Mouse (Mus musculus) left cerebral cortex, adult 9 months (tissue): ENCODE measurements around the gene Trir.

Experiments
- DNase-seq, 2 experiments: peaks; one replicate each; pipeline ENCODE4 v3.0.0; 2022; ENCODE audit warnings: low spot score in 2 of 2

Trir gene

DNA sequence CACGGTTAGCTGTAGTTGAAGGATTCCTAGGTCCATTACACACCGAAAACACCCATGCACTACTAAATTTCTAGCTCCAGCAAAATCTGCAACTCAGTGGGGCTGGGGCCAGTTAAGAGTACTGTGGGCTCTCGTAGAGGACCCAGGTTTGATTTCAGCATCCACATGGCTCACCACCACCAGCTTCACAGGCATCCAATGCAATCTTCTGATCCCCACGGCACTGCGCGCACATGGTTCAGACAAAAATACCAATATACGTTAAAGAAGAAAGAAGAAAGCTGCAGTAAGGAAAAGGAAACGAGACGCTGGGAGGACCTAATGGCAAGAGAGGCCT lies 9.7 kb downstream of the Trir start:
- no peak for DNase-seq

DNA sequence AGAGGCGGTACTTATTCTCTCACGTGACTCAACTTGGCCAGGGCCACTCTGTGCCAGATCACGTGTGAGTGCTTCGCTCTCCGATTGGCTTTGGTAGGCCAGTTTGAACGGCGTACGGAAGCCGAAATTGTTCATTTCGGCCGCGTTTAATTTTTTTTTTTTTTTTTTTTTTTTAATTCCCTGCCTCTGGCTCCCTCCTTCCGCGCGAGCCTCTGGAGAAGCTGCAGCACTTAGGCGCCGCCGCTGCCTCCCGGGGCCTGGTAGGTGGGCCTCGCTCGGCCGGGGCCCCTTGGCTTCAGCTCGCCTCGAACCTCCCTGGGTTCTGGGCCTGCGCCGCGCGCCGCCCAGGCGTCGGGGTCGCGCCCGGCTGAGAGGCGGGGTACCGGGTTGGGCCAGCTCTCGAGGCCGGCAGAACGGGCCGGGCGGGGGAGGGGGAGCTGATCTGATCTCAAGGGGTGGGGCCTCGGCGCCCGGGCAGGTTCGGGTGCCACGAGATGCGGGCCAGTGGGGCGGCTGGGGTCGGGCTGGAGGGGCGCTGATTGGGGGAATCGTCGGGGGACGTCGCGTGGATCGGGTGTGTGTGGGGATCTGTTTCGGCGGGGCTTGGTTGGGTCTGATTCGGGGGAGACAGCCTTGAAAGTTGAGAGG lies 10.2 kb downstream of the Trir start, which contains the start of gene Tnpo2:
TSS of gene Tnpo2 (plus strand) at position 198 of the 648 bp plus-strand sequence.
- DNase-seq, result peak; percentile 90 to 94

DNA sequence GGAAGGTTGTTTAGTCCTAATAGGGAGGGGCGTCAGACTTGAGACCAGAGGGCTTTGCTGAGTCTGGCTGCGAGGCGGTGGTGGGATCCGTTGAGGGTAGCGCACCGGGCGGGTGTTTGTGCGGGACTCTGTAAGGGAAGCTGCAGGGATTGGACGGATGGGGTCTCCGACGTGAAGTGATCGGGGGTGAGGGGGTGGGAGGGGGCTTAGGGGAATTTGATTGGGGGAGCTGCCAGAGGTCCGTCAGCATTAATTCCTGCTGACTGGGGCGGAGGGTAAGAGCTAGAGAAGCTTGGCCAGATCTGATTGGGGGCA lies 10.7 kb downstream of the Trir start:
- DNase-seq, result no peak

DNA sequence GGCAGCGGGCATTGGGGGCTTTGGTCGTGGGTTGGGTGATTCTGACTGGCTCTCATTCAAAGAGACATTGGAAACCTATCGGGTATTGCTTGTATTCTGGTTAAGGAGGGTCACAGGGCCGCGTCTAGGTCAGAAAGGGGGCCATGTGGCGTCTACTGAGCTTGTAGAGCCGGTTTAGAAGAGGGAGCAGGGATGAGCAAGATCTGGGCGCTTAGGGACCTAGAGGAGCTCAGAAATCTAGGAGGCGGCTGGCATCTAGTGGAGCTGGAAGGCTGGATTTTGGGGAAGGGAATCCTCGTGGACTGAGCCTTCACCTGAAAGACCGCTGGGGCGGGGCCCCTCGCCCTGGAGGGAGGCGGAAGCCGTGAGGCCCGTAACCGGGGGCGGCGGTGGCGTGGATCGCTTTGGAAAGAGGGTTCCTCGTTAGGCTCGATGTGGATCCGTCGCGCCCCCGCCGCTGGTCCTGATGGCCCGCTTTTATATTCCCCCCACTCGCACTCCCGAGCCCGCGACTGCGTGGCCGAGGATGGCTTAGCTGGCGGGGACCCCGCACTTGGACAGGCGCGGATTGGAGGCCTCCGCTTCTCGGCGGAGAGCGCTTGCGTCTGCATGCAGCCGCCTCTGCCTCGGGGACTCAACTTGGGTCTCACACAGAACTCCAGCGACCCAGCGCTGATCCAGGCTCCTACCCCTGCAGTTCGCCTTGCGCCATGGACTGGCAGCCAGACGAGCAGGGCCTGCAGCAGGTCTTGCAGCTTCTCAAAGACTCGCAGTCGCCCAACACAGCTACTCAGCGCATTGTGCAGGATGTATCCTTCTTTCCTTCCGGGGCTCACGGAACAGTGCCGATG lies 11.3 kb downstream of the Trir start:
- peak in 1 of 2 experiments; percentile 49 for DNase-seq

DNA sequence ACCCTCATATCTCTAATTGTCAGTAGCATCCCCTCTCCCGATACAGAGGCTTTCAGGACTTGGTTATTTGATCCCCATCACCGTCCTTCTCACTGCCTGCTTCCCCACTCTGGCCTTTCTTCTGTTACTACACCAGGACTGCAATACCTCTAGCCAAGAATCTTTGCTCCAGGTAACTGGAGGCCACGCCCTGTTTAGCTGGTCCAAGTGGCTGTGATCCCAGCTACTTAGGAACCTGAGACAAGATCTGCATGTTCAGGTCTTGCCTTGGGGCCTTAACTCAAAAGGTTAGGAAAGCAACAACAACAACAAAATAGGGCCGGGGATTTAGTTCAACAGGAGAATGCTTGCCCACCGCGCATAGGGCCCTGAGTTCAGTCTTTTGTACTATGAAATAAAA lies 17.0 kb downstream of the Trir start:
- DNase-seq, result no peak

DNA sequence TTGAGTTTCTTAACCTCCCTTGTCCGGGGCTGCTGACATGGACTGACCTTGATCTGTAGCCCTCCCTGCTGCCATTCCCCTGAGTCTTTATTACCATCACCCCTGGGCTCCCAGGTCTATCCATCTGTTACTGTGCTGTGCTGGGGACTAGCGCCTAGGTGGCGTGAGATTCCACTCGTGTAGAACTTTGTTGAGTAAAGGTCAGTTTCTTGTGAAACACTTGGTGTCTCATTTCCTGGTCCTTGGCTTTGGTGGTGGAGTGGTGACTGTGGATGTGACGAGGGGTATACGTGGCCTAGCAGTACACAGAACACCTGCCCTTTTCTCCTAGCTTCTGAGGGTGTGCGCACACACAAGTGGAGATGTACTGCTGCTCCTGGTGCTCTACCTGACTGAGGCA lies 30.7 kb downstream of the Trir start:
- DNase-seq, result no peak

DNA sequence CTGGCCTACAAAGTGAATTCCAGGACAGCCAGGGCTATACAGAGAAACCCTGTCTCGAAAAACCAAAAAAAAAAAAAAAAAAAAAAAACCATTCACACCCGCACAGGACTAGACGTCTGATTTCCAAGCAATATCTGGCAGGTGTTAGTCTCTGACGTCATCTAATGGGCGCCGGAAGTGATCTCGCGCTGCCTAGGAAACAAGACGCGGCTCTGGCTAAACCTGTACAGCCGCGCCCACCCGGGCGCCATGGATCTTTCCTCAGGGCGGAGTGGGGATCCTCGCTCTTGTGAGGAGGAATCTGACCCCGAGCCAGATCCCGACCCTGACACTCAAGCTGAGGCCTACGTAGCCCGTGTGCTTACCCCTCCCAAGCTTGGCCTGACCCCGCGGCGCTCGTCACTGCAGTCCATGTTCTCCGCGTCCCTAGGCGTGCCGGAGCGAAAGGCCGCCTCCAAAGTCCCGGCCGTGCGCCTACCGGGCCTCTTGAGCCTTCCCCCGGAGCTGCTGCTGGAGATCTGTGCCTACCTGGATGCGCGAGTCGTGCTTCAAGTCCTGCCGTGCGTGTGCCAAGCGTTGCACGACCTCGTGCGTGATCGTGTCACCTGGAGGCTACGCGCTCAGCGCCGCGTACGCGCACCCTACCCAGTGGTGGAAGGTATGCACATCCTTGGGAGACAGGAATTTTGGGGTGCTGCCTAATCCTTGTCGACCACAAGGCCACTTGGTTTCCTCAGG lies 33.4 kb downstream of the Trir start, which contains the start of gene Fbxw9:
TSS of gene Fbxw9 (plus strand) at position 177 of the 738 bp plus-strand sequence.
- DNase-seq, result peak; percentile 84 to 94

DNA sequence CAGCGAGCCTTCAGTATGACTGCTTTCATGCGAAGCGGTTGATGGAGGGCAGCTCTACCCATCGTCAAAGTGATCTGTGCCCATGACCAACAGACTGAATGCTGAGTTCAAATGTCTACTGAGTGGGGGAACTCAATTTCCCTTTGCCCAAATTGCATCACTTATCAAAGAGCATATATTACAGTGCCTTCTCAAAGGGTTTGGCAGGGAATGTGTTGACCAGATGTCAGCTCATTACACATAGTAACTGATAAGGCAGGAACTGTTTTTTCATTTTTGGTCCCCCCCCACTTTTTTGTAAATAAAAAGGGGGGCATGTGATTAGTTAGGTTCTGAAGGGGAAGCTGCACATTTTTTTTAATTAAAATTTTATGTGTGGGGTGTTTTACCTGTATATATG lies 36.0 kb downstream of the Trir start:
- no peak for DNase-seq

DNA sequence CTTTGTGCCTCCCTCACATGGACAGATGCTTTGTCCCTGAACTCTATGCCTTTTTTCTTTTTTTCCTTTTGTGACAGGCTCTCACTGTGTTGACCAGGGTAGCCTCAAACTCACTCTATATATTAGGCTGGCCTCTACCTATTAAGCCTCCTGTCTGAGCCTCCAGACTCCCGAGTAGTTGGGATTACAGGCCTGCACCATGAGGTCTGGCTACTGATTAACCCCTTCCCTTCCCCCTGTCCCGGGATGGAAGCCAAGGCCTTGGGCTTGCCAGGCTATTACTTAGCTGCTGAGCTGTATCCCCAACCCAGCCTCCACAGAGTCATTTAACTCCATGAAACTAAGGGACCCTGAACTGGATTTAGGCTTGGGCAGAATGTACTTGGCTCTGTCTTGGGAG lies 38.6 kb downstream of the Trir start:
- DNase-seq, result no peak

DNA sequence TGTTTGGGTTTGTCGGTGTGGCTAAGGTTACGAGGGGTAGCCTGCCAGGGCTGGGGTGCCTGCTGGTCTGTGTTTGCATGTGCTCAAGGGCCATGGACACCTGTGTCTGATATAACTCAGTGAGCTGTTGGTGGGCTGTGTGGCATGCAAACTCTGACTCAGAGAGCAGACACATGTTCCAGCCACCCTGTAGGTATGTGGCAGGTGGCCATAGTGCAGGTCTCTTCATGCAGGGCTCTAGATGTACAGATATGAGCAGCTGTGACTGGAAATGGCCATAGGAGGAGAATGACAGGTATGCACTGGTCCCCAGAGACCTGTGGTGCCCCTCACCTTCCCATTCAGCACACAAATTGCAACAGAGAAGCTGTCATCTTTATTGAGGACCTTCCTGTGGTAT lies 40.5 kb downstream of the Trir start:
- no peak for DNase-seq

DNA sequence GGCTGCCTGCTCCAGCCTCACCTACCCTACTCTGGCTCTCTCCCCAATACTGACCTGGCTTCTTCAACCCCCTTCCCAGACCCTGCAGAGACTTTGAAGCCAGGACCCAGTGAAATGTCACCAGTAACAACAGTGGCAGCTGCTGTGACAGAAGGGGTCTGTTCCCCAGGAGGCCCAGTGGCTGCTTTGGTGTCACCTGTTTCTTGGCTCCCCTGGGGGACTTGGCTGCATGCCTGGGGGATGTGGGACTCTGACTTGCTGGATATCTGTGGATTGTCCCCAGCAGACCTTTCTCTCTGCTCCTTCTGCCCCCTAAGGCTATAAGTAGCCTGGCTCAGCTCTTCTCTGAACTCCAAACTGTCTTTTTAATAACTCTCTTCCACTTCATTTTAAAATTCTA lies 41.4 kb downstream of the Trir start, which contains the start of gene Gm5741:
TSS of gene Gm5741 (minus strand) at position 1 of the 400 bp plus-strand sequence.
- no peak for DNase-seq

DNA sequence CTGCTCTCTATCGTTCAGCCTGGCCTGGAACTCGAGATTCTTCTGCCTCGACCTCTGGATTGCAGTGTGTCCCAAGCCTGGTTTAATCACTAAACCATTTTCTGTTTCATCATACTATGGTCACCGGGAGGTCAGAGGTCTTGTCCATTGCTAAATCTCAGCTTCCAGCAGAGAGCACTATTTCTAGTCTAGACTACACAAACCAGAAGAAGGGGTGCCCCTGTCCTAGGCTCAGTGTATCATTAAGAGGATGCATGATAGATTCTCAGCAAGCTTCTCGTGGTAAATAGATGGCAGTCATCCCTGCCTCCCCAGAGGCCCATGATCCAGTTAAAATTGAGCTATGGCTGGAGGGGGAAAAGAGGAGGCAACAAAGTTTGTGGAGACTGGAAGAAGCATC lies 44.4 kb downstream of the Trir start:
- DNase-seq, result no peak

DNA sequence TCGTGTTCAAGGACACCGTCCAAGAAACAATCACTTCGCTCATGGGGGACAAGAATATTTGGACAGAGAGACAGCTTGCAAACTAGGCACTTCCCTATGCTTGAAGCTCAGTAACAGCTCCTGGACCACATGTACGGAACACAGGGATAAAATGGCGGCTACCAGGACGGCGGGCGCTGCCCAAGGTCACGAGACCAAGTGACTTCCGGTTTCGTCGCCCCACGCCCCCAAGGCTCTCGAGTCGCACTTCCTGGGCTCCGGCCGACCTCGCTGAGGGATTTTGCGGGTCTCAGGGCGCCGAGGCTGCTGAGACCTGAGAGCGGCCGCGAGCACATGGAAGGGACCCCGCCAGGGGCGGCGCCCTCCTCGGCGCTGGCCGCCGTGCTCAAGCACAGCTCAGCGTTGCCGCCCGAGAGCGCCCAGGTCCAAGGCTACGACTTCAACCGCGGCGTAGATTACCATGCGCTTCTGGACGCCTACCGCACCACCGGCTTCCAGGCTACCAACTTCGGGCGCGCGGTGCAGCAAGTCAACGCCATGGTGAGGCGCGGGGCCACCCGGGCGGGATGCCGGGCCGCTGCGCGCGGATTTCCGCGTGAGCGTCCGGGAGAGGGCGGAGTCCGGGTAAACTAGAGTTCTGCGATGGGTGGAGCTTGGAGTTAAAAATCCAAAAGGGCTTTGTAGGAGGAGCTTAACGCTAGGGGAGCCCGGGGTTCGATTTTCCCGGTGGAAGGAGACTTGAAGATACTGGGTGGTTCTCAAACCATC lies 45.1 kb downstream of the Trir start, which contains the start of gene Dhps:
TSS of gene Dhps (plus strand) at position 244 of the 768 bp plus-strand sequence.
- DNase-seq, result peak; percentile 80 to 93

DNA sequence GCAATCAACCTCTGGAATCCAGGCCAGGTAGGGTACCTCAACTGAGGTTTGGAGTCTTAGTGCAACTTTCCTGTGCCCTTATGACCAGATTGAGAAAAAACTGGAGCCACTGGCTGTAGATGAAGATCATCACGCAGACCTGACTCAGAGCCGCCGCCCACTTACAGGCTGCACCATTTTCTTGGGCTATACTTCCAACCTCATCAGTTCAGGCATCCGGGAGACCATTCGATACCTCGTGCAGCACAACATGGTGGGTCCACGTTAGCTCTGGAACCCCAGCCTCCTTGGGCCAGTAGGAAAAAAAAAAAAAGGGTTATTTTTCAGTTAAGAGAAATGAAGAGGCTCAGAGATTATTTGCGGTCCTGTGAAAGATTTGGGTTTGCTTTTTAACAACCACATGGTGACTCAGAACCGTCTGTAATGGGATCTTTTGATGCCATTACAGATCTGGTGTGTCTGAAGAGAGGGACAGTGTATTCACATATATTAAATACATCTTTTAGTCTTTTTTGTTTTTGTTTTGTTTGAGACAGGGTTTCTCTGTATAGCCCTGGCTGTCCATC lies 45.8 kb downstream of the Trir start:
- no peak for DNase-seq

DNA sequence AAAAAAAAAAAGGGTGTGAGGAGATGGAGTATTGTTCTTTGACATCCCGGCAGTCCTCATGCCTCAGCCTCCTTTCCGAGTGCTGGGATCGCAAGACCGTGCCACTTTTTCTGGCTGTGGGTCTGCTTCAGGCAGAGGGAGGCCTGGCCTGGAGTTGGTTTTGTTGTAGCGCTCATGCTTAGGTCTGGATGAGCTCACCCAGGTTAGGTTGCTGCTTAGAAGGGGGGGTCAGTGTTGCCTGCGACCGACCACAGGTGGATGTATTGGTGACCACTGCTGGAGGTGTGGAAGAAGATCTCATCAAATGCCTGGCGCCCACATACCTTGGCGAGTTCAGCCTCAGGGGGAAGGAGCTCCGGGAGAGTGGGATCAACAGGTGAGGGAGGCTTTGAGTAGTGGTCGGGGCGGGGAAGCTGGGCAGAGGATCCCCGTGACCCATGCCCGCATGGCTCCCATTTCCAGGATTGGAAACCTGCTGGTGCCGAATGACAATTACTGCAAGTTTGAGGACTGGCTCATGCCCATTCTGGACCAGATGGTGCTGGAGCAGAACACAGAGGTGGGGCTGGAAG lies 46.5 kb downstream of the Trir start:
- no peak for DNase-seq

DNA sequence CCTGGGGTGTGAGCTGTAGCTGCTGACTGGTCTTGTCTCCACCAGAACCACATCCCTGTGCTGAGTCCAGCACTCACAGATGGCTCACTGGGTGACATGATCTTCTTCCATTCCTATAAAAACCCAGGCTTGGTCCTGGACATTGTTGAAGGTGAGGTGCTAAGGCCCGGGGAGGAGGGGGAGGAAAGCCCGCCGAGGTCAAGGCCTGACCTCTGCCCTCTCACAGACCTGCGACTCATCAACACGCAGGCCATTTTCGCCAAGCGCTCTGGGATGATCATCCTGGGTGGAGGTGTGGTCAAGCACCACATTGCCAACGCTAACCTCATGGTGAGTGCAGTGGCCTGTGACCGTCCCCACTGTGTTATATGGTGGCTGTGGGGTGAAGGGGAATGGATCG lies 47.5 kb downstream of the Trir start:
- no peak for DNase-seq

DNA sequence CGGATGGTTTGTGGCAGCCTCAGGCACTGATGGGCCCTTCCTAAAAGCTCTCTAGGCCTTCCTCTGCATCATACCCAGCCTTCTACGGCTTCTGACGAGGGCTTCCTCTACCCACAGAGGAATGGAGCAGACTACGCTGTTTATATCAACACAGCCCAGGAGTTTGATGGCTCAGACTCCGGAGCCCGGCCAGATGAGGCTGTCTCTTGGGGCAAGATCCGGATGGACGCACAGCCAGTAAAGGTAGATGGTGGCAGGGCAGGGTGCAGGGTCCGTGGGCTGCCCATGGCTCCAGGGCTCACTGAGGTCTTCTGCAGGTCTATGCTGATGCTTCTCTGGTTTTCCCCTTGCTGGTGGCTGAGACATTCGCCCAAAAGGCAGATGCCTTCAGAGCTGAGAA lies 48.0 kb downstream of the Trir start:
- DNase-seq, result no peak

DNA sequence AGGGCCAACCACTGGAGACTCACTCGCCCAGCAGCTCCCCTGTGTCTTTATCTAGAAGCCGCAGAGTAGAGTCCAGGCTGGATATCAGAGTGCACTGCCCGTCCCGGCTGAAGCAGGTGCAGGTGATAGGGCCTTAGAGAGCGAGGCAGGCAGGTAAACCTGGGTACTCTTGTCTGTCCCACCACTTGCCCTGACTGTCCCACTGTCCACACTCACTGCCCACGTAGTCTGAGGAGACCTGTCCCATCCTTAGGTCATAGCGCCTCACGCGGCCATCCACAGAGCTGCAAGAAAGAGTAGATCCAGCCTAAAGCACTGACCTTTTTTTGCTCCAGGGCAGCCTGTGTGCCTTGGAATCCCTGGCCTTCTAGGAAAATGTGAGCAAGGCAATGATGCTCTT lies 49.4 kb downstream of the Trir start:
- DNase-seq, result no peak

DNA sequence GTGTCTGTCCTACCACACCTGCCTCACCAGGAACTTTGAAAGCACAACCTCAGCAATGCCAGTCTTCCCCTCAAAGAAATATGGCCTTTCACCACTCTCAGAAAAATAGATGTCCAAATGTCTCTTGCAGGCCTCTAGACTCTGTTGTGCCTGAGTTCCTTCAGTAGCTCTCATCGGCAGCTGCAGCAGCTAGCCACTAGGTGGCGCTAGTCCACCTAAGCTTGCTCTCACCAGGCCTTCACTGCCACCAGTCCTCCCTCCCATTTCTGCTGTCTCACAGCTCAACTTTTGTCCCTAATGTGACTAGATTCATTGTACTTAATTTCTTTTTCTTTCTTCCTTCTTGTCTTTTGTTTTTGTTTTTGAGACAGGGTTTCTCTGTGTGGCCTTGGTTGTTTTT lies 50.4 kb downstream of the Trir start:
- DNase-seq, result peak in 1 of 2 experiments; percentile 88
